Mouse (Mus musculus): ENCODE measurements around the gene Glp1r. TPM values are rescaled to one million over a fixed set of nuclear protein-coding genes. Genes with fewer than 3 reads are reported as not detected.

Gene Glp1r
- 0.49 and 1.7 TPM in 2 replicates for polyA plus RNA-seq (2015; fragmentation: Nextera tagmentation; extraction: Ambion mirVana)

DNA sequence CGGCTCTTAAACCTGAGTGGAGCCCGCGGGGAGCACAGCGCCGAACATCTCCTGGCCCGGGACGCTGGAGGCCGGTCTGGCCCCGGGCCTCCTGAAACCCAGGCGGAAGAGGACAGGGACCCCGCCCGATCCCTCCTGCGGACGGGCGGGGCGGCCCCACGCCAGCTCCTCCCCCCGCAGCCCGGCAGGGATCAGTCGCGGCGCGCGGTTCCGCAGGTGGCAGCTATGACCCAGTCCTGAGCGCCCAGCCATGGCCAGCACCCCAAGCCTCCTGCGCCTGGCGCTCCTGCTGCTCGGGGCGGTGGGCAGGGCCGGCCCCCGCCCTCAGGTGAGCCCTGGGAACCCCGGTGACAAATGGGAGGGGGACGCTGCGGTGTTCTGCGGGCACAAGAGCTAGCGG, at the start of gene Glp1r:
Gene Glp1r, plus strand, starts transcription at position 191 of the 400 bp plus-strand sequence.
- peak within 1 kb of the TSS; percentile 81 for H3K4me2 ChIP-seq (ENCODE audit: low read depth, low read length)
- H3K27ac ChIP-seq (ENCODE audit: low read length), result no peak within 1 kb of the TSS
- peaks cover 39% of the 10 kb centered on the region for H3K27me3 ChIP-seq (ENCODE audit: control insufficient read depth, insufficient read depth, low read length)
- H3K4me1 ChIP-seq (ENCODE audit: control insufficient read depth, insufficient read depth, low read length), result peaks cover 4% of the 10 kb centered on the region; the same call in 1 of the 2 replicates
- H3K9me3 ChIP-seq (replicated peaks; ENCODE audit: control insufficient read depth, low read length), result 0 out of 2 replicates have a peak, but pooled peaks cover 6% of the 10 kb centered on the region
- no peak; the same call in 1 of the 2 replicates for ATAC-seq (replicated peaks; ENCODE audit: extremely low read depth, insufficient read depth, low FRiP score)
- H3K9ac ChIP-seq (ENCODE audit: low read length), result peak within 1 kb of the TSS; percentile 53; the same call in 1 of the 2 replicates
- no peaks in the 10 kb centered on the region for H3K36me3 ChIP-seq (ENCODE audit: control insufficient read depth, insufficient read depth)
- H3K4me3 ChIP-seq (ENCODE audit: low read length), result peak within 1 kb of the TSS; percentile 55
- under 1% methylated on average over 35 of the region's 37 CpGs for WGBS

- H3K36me3 ChIP-seq (ENCODE audit: control insufficient read depth, insufficient read depth), result no peaks in the 10 kb centered on the region
- no peaks in the 10 kb centered on the region for H3K27me3 ChIP-seq (ENCODE audit: control insufficient read depth, insufficient read depth, low read length)
- no peak overlapping the region for H3K4me2 ChIP-seq (ENCODE audit: low read depth, low read length)
- ATAC-seq (replicated peaks; ENCODE audit: extremely low read depth, insufficient read depth, low FRiP score), result no peak
- no peak overlapping the region for H3K9ac ChIP-seq (ENCODE audit: low read length)
- H3K27ac ChIP-seq (ENCODE audit: low read length), result no peak overlapping the region
- no peak overlapping the region for H3K4me3 ChIP-seq (ENCODE audit: low read length)
- H3K9me3 ChIP-seq (replicated peaks; ENCODE audit: control insufficient read depth, low read length), result no peaks in the 10 kb centered on the region
- H3K4me1 ChIP-seq (ENCODE audit: control insufficient read depth, insufficient read depth, low read length), result no peaks in the 10 kb centered on the region
These were observed 49.3 kb upstream of the Glp1r start for GRCm38 (mm10) chr17:30852345-30852744.

- WGBS, result 82% methylated on average over 5 of the region's 5 CpGs
These were observed 44.3 kb upstream of the Glp1r start for GRCm38 (mm10) chr17:30857347-30857746.

GRCm38 (mm10) chr17:30858586-30859259, 42.9 kb upstream of the Glp1r start:
- Histone ChIP-seq H3K4me1 (ENCODE audit: control insufficient read depth, insufficient read depth, low read length) (peaks cover 6% of the 10 kb centered on the region; the same call in 1 of the 2 replicates), H3K27ac (ENCODE audit: low read length) (no peak overlapping the region), H3K27me3 (ENCODE audit: control insufficient read depth, insufficient read depth, low read length) (no peaks in the 10 kb centered on the region), H3K9me3 (replicated peaks; ENCODE audit: control insufficient read depth, low read length) (no peaks in the 10 kb centered on the region), H3K4me3 (ENCODE audit: low read length) (no peak overlapping the region), H3K4me2 (ENCODE audit: low read depth, low read length) (no peak overlapping the region), H3K9ac (ENCODE audit: low read length) (no peak overlapping the region), H3K36me3 (ENCODE audit: control insufficient read depth, insufficient read depth) (no peaks in the 10 kb centered on the region)
- ATAC-seq (replicated peaks; ENCODE audit: extremely low read depth, insufficient read depth, low FRiP score), result no peak
- WGBS, result 42% methylated on average over 11 of the region's 11 CpGs

More at GRCm38 (mm10) chr17:30857347-30857746, 44.3 kb upstream of the Glp1r start:
- no peak overlapping the region for H3K4me3 ChIP-seq (ENCODE audit: low read length)
- no peak for ATAC-seq (replicated peaks; ENCODE audit: extremely low read depth, insufficient read depth, low FRiP score)
- H3K9me3 ChIP-seq (replicated peaks; ENCODE audit: control insufficient read depth, low read length), result no peaks in the 10 kb centered on the region
- no peak overlapping the region for H3K4me2 ChIP-seq (ENCODE audit: low read depth, low read length)
- no peaks in the 10 kb centered on the region for H3K27me3 ChIP-seq (ENCODE audit: control insufficient read depth, insufficient read depth, low read length)
- no peaks in the 10 kb centered on the region for H3K36me3 ChIP-seq (ENCODE audit: control insufficient read depth, insufficient read depth)
- H3K27ac ChIP-seq (ENCODE audit: low read length), result no peak overlapping the region
- H3K4me1 ChIP-seq (ENCODE audit: control insufficient read depth, insufficient read depth, low read length), result peaks cover 6% of the 10 kb centered on the region; the same call in 1 of the 2 replicates
- H3K9ac ChIP-seq (ENCODE audit: low read length), result no peak overlapping the region

DNA sequence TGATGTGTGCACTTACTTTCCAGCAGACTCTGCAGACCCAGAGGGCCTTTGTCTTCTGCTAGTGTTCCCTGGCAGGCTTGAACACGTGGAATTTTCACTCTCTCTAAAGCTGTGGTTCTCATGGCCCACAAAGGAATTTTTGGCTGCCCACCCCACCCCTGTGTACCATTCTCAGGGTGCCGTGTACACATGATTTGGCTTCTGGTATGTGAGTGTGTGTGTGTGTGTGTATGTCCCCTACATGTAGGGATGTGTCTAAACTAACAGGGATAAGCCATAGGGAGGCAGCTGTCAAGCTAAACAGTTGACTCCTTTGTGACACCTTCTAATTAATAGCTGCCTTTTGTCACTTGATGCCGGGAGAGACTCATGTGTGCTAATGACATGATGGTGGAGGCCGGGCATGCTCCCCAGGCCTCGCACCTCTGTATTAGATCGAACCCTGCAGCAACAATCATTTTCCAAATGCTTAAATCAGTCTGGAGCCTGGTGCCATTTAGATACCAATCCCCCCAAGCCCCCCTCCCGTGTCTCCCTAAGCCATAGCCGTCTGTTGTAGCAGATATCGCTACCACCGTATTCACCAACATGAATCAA, 41.5 kb upstream of the Glp1r start:
- no peak overlapping the region for H3K9ac ChIP-seq (ENCODE audit: low read length)
- H3K27ac ChIP-seq (ENCODE audit: low read length), result no peak overlapping the region
- H3K4me1 ChIP-seq (ENCODE audit: control insufficient read depth, insufficient read depth, low read length), result peaks cover 6% of the 10 kb centered on the region; the same call in 1 of the 2 replicates
- no peaks in the 10 kb centered on the region for H3K36me3 ChIP-seq (ENCODE audit: control insufficient read depth, insufficient read depth)
- WGBS, result 61% methylated on average over 10 of the region's 10 CpGs
- H3K4me2 ChIP-seq (ENCODE audit: low read depth, low read length), result no peak overlapping the region
- H3K27me3 ChIP-seq (ENCODE audit: control insufficient read depth, insufficient read depth, low read length), result no peaks in the 10 kb centered on the region
- H3K4me3 ChIP-seq (ENCODE audit: low read length), result no peak overlapping the region
- ATAC-seq (replicated peaks; ENCODE audit: extremely low read depth, insufficient read depth, low FRiP score), result no peak
- no peaks in the 10 kb centered on the region for H3K9me3 ChIP-seq (replicated peaks; ENCODE audit: control insufficient read depth, low read length)

- Histone ChIP-seq H3K9ac (ENCODE audit: low read length) (no peak overlapping the region), H3K36me3 (ENCODE audit: control insufficient read depth, insufficient read depth) (no peaks in the 10 kb centered on the region), H3K4me1 (ENCODE audit: control insufficient read depth, insufficient read depth, low read length) (peaks cover 6% of the 10 kb centered on the region; the same call in 1 of the 2 replicates), H3K27ac (ENCODE audit: low read length) (no peak overlapping the region), H3K4me3 (ENCODE audit: low read length) (no peak overlapping the region), H3K4me2 (ENCODE audit: low read depth, low read length) (no peak overlapping the region), H3K27me3 (ENCODE audit: control insufficient read depth, insufficient read depth, low read length) (no peaks in the 10 kb centered on the region), H3K9me3 (replicated peaks; ENCODE audit: control insufficient read depth, low read length) (no peaks in the 10 kb centered on the region)
- WGBS, result 52% methylated on average over 7 of the region's 7 CpGs
- ATAC-seq (replicated peaks; ENCODE audit: extremely low read depth, insufficient read depth, low FRiP score), result no peak
These were observed 41.0 kb upstream of the Glp1r start for GRCm38 (mm10) chr17:30860606-30861005.

- no peak overlapping the region for H3K27ac ChIP-seq (ENCODE audit: low read length)
- H3K36me3 ChIP-seq (ENCODE audit: control insufficient read depth, insufficient read depth), result no peaks in the 10 kb centered on the region
- WGBS, result 54% methylated on average over 8 of the region's 8 CpGs
- no peaks in the 10 kb centered on the region for H3K9me3 ChIP-seq (replicated peaks; ENCODE audit: control insufficient read depth, low read length)
- H3K27me3 ChIP-seq (ENCODE audit: control insufficient read depth, insufficient read depth, low read length), result no peaks in the 10 kb centered on the region
- no peak overlapping the region for H3K9ac ChIP-seq (ENCODE audit: low read length)
- no peak overlapping the region for H3K4me2 ChIP-seq (ENCODE audit: low read depth, low read length)
- peaks cover 3% of the 10 kb centered on the region; the same call in 1 of the 2 replicates for H3K4me1 ChIP-seq (ENCODE audit: control insufficient read depth, insufficient read depth, low read length)
- H3K4me3 ChIP-seq (ENCODE audit: low read length), result no peak overlapping the region
- ATAC-seq (replicated peaks; ENCODE audit: extremely low read depth, insufficient read depth, low FRiP score), result no peak
These were observed 35.3 kb upstream of the Glp1r start for GRCm38 (mm10) chr17:30866281-30866680.

DNA sequence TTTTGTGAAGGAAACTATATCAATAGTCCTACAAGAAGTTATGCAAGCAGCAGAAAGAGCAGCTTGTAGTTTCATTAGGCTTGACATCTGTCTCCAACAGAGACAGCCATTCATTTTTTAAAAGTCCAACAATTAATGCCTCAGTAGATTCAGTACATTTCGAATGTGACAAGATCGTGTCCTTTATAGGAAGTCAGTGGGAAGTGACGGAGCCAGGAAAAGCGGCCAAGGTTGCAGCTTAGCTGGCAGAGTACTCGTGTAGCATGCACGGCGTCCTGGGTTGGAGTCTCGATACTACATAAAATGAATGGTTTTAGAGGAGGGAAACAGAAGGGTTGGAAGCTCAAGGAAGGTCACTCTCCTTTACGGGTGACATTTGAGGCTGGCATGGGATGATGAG, 34.7 kb upstream of the Glp1r start:
- no peak overlapping the region for H3K9ac ChIP-seq (ENCODE audit: low read length)
- no peaks in the 10 kb centered on the region for H3K9me3 ChIP-seq (replicated peaks; ENCODE audit: control insufficient read depth, low read length)
- no peaks in the 10 kb centered on the region for H3K36me3 ChIP-seq (ENCODE audit: control insufficient read depth, insufficient read depth)
- no peaks in the 10 kb centered on the region for H3K4me1 ChIP-seq (ENCODE audit: control insufficient read depth, insufficient read depth, low read length)
- no peak for ATAC-seq (replicated peaks; ENCODE audit: extremely low read depth, insufficient read depth, low FRiP score)
- H3K4me2 ChIP-seq (ENCODE audit: low read depth, low read length), result no peak overlapping the region
- 71% methylated on average over 9 of the region's 9 CpGs for WGBS
- H3K4me3 ChIP-seq (ENCODE audit: low read length), result no peak overlapping the region
- no peaks in the 10 kb centered on the region for H3K27me3 ChIP-seq (ENCODE audit: control insufficient read depth, insufficient read depth, low read length)
- H3K27ac ChIP-seq (ENCODE audit: low read length), result no peak overlapping the region

DNA sequence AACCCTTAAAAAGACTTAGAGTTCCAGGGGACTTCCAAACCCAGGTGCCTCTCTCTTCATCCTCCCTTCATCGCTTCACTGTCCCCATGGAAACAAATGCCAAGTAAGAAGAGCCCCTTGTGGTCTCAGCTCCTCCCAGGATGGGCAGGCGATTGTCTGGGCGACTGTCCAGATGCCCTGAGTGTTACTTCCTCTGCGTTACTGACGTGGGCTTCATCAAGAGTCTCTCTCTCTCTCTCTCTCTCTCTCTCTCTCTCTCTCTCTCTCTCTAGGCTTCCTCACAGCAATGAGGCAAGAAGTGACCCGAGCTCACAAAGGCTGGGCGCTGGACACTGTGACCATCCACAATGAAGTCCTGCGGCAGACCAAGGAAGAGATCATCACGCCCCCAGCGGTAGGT, 30.6 kb upstream of the Glp1r start:
- Histone ChIP-seq H3K9me3 (replicated peaks; ENCODE audit: control insufficient read depth, low read length) (peaks cover 6% of the 10 kb centered on the region), H3K27ac (ENCODE audit: low read length) (no peak overlapping the region), H3K4me3 (ENCODE audit: low read length) (no peak overlapping the region), H3K9ac (ENCODE audit: low read length) (no peak overlapping the region), H3K36me3 (ENCODE audit: control insufficient read depth, insufficient read depth) (no peaks in the 10 kb centered on the region), H3K4me2 (ENCODE audit: low read depth, low read length) (no peak overlapping the region), H3K4me1 (ENCODE audit: control insufficient read depth, insufficient read depth, low read length) (no peaks in the 10 kb centered on the region; the same call in 1 of the 2 replicates), H3K27me3 (ENCODE audit: control insufficient read depth, insufficient read depth, low read length) (no peaks in the 10 kb centered on the region)
- 30% methylated on average over 10 of the region's 10 CpGs for WGBS
- no peak for ATAC-seq (replicated peaks; ENCODE audit: extremely low read depth, insufficient read depth, low FRiP score)
